Mouse (Mus musculus) kidney, adult 2 months (tissue): Measurements from ENCODE around the gene Numb.

Experiments
- CTCF ChIP-seq: fragments of 200-500 bp; conservative IDR thresholded peaks from 2 replicates; pipeline ENCODE4 v1.5.1; 2011; ENCODE audit warnings: low read depth, mild to moderate bottlenecking, control low read depth, low read length, moderate library complexity, mixed read lengths; ENCODE audit not compliant: insufficient read depth, insufficient read length
- POLR2A ChIP-seq: fragments of 200-500 bp; IDR thresholded peaks from one replicate; pipeline ENCODE4 v1.6.1; 2011; ENCODE audit warnings: low read depth, low read length, control low read depth

DNA sequence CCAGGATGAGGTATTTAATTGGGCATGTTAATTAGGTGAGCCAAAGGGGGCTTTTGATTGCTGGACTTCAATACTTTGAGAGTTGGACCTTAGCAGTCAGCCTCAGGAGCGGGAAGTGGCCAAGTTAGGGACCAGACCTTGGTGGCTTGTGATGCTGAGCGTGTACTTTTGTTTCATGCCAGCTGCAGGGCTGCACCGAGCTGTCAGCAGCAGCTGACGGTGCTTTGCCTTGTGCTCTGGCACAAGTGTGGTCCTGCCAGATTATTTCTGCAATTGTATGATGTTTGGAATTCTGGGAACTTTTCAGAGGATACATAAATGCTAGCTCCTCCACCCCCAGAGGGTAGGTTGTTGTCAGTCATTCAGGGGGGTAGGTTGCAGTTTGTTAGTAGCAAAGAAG is 136.4 kb downstream of the Numb start:
- no peak for TF ChIP-seq CTCF
- no peak for TF ChIP-seq POLR2A
